Mouse (Mus musculus) macrophage (primary cell): ENCODE results near the gene Vbp1. TPM values are rescaled to one million over a fixed set of nuclear protein-coding genes. Genes with fewer than 3 reads are reported as not detected.
"Not testable (repeated sequence)": the region's sequence is repeated elsewhere in the genome, so short reads cannot be mapped to it uniquely, and the experiment has no call there.

Experiments
- H3K27ac ChIP-seq: fragments of 350-480 bp; formaldehyde crosslinking; 2 replicates; pipeline ENCODE4 v1.9.0; 2021
- H3K36me3 ChIP-seq: fragments of 350-480 bp; formaldehyde crosslinking; 2 replicates; pipeline ENCODE4 v1.9.0; 2021; ENCODE audit errors: inconsistent target
- H3K4me3 ChIP-seq: fragments of 350-480 bp; formaldehyde crosslinking; 2 replicates; pipeline ENCODE4 v1.9.0; 2021; ENCODE audit errors: inconsistent target
- H3K79me2 ChIP-seq: fragments of 350-480 bp; formaldehyde crosslinking; 2 replicates; pipeline ENCODE4 v1.9.0; 2021; ENCODE audit errors: inconsistent target
- whole genome bisulfite sequencing: methylation state at CpG from one replicate; pipeline ENCODE4 v1.1.7; 2026; ENCODE audit warnings: inconsistent platforms; ENCODE audit not compliant: missing documents; 5-methylcytosine and 5-hydroxymethylcytosine counted together
- polyA plus RNA-seq: library from polyadenylated mRNA; stranded (reverse); fragments of 250-400 nt; gene quantifications from 3 replicates; pipeline ENCODE4 v1.2.4, GENCODE M21; 2018; ENCODE audit warnings: inconsistent platforms
- total RNA-seq, 78 experiments: library from RNA; depleted of rRNA; stranded (reverse); fragments of 250-400 nt; gene quantifications; 1 replicate in 9 of 78; 2 replicates in 24 of 78; 3 replicates in 43 of 78; 4 replicates in 2 of 78; pipeline ENCODE4 v1.2.4; 2018; ENCODE audit warnings: inconsistent platforms in 56 of 78

Gene Vbp1
- 10 to 100 TPM; 12.1 to 34.0 (median 19.5) TPM for total RNA-seq (2018; cell fraction: chromatin; rRNA removed)
- 10 to 100 TPM; 24.2 to 34.9 (median 30.4) TPM for total RNA-seq (2018; cell fraction: cytosol; rRNA removed)
- 10 to 100 TPM; 11.4 to 27.3 (median 19.4) TPM for total RNA-seq (2018; cell fraction: nucleus; rRNA removed)
- 29.7 to 41.6 TPM (median 37.2 TPM) in 3 replicates for polyA plus RNA-seq

GRCm38 (mm10) chrX:75514179-75514972, at the start of gene Vbp1:
Gene Vbp1 (plus strand): TSS chrX:75514299.
- Histone ChIP-seq H3K36me3 (no peaks in the 10 kb centered on the region), H3K79me2 (peaks cover 47% of the 10 kb centered on the region), H3K27ac (peak within 1 kb of the TSS; percentile 60), H3K4me3 (peak within 1 kb of the TSS; percentile 56)
- WGBS = 22% methylated on average over 34 of the region's 37 CpGs

- 27% methylated on average over 21 of the region's 37 CpGs for WGBS
- not testable (repeated sequence) for H3K79me2 ChIP-seq, H3K27ac ChIP-seq, H3K4me3 ChIP-seq, H3K36me3 ChIP-seq
Observed at GRCm38 (mm10) chrX:75475182-75475644, 38.9 kb upstream of the Vbp1 start.

GRCm38 (mm10) chrX:75489886-75490285, 24.2 kb upstream of the Vbp1 start:
- no peak overlapping the region for H3K27ac ChIP-seq
- no peaks in the 10 kb centered on the region for H3K36me3 ChIP-seq
- H3K4me3 ChIP-seq = no peak overlapping the region
- no peaks in the 10 kb centered on the region for H3K79me2 ChIP-seq
- WGBS = 100% methylated on average over 1 of the region's 1 CpGs

- H3K79me2 ChIP-seq = peaks cover 41% of the 10 kb centered on the region
- 0 out of 2 replicates have a peak overlapping the region, but pooled peaks have one; percentile 60 for H3K27ac ChIP-seq
- WGBS = 37% methylated on average over 3 of the region's 3 CpGs
- H3K36me3 ChIP-seq = no peaks in the 10 kb centered on the region
- H3K4me3 ChIP-seq = no peak overlapping the region
Observed at GRCm38 (mm10) chrX:75513787-75514178, 316 bp upstream of the Vbp1 start.

GRCm38 (mm10) chrX:75577582-75578324, 63.7 kb downstream of the Vbp1 start, which contains the start of gene Rab39b:
Gene Rab39b (minus strand): TSS chrX:75578231.
- 30% methylated on average over 32 of the region's 41 CpGs for WGBS
- Histone ChIP-seq H3K27ac (no peak within 1 kb of the TSS), H3K36me3 (no peaks in the 10 kb centered on the region), H3K4me3 (no peak within 1 kb of the TSS), H3K79me2 (no peaks in the 10 kb centered on the region)

- no peak overlapping the region for H3K27ac ChIP-seq
- WGBS = 100% methylated on average over 2 of the region's 2 CpGs
- no peaks in the 10 kb centered on the region for H3K36me3 ChIP-seq
- no peaks in the 10 kb centered on the region for H3K79me2 ChIP-seq
- H3K4me3 ChIP-seq = no peak overlapping the region
Observed at GRCm38 (mm10) chrX:75578539-75578938, 64.4 kb downstream of the Vbp1 start.

Other genes starting within 250 kb of the Vbp1 start
- 44.5 to 78.1 TPM (median 48.7 TPM) in 3 replicates for gene Fundc2, start 131.9 kb upstream of the Vbp1 start, polyA plus RNA-seq
- gene F8, start 131.7 kb upstream of the Vbp1 start, polyA plus RNA-seq = 0.15 to 0.36 TPM (median 0.29 TPM) in 3 replicates
- 10.3 to 27.7 TPM (median 17.2 TPM) in 3 replicates for gene Cmc4, start 97.7 kb upstream of the Vbp1 start, polyA plus RNA-seq
- 4.4 to 12.2 TPM (median 7.3 TPM) in 3 replicates for gene Mtcp1, start 97.7 kb upstream of the Vbp1 start, polyA plus RNA-seq
- gene Brcc3, start 97.7 kb upstream of the Vbp1 start, polyA plus RNA-seq = 19.2 to 51.9 TPM (median 20.4 TPM) in 3 replicates
- not detected in 3 replicates for gene Rab39b, start 63.9 kb downstream of the Vbp1 start, polyA plus RNA-seq